Mouse (Mus musculus): ENCODE results near the gene Cand2.

The Cand2 gene

GRCm38 (mm10) chr6:115775838-115776237 is 1.5 kb downstream of the Cand2 start:
- DNase-seq, result no peak

GRCm38 (mm10) chr6:115776363-115776762 is 2.0 kb downstream of the Cand2 start:
- no peak for DNase-seq

- DNase-seq, result no peak
Measured at GRCm38 (mm10) chr6:115782781-115783180, 8.4 kb downstream of the Cand2 start.

- no peak for DNase-seq
Measured at GRCm38 (mm10) chr6:115791016-115791415, 16.7 kb downstream of the Cand2 start.

- peak; percentile 31 for DNase-seq
Measured at GRCm38 (mm10) chr6:115791842-115792686, 17.7 kb downstream of the Cand2 start.

- DNase-seq, result no peak
Measured at GRCm38 (mm10) chr6:115792691-115793215, 18.4 kb downstream of the Cand2 start.

GRCm38 (mm10) chr6:115801811-115802210 is 27.5 kb downstream of the Cand2 start:
- no peak for DNase-seq

GRCm38 (mm10) chr6:115803541-115804382 is 29.4 kb downstream of the Cand2 start:
- DNase-seq, result peak; percentile 16 to 53

GRCm38 (mm10) chr6:115804432-115805192 is 30.3 kb downstream of the Cand2 start:
- DNase-seq, result no peak

GRCm38 (mm10) chr6:115807464-115808195 is 33.3 kb downstream of the Cand2 start:
- no peak for DNase-seq

- no peak for DNase-seq
Measured at GRCm38 (mm10) chr6:115808196-115808487, 33.8 kb downstream of the Cand2 start.

GRCm38 (mm10) chr6:115808488-115809231 is 34.3 kb downstream of the Cand2 start, which contains the start of gene Rpl32:
Gene Rpl32, minus strand, starts transcription at chr6:115808747.
- peak; percentile 75 to 83 for DNase-seq

- no peak for DNase-seq
Measured at GRCm38 (mm10) chr6:115811606-115812005, 37.3 kb downstream of the Cand2 start.

GRCm38 (mm10) chr6:115814104-115814503 is 39.8 kb downstream of the Cand2 start:
- peak; percentile 23 to 56 for DNase-seq

- no peak for DNase-seq
Measured at GRCm38 (mm10) chr6:115815041-115815440, 40.7 kb downstream of the Cand2 start.

GRCm38 (mm10) chr6:115818129-115818528 is 43.8 kb downstream of the Cand2 start:
- no peak for DNase-seq

- DNase-seq, result no peak
Measured at GRCm38 (mm10) chr6:115821216-115821993, 47.1 kb downstream of the Cand2 start.

- peak; percentile 40 to 67 for DNase-seq
Measured at GRCm38 (mm10) chr6:115823850-115824464, 49.6 kb downstream of the Cand2 start.

GRCm38 (mm10) chr6:115830779-115831601 is 56.7 kb downstream of the Cand2 start:
- no peak for DNase-seq

All from spleen, adult 18-20 months (tissue).